Comparison of ENCODE assay signal across 14 mouse cellular contexts in the genomic region with DNA sequence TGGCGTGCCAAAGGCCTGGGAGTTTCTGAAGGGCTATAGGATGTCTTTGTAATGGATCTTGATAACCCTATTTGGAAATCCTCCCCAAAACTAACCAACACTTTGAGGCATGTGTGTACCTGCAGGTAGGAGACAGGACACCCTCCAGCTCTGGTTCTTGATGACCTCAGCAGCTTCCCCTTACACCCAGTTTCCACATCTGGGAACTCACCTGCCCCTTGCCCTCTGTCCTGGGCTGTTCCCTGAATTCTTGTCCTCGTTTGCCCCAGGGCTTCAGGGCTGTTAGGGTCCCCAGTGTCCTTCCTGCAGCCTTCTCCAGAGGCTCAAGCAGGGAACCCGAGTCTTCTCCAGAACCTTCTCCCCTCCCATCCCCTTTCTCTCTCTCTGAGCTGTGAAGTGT. TPM values are rescaled to one million over a fixed set of nuclear protein-coding genes. Genes with fewer than 3 reads are reported as not detected.
"Had no signal": no experiment of that assay in that cellular context is flagged by ENCODE, and none has a peak within 500 bp of the region (broad histone marks: within the 10 kb centered on the region; RNA-seq: fewer than 3 reads in every experiment).

No protein-coding gene starts in this region.

- H3K4me2 ChIP-seq: hindbrain, embryonic 15.5 days; limb, embryonic 13.5 days; liver, embryonic 13.5 days; neural tube, embryonic 12.5 days had no signal

- H3K4me1 ChIP-seq: neural tube, embryonic 12.5 days had no signal

- H3K9ac ChIP-seq: hindbrain, embryonic 15.5 days; limb, embryonic 13.5 days; liver, embryonic 13.5 days; neural tube, embryonic 12.5 days had no signal

- H3K9me3 ChIP-seq: hindbrain, embryonic 15.5 days; limb, embryonic 13.5 days; liver, embryonic 13.5 days; neural tube, embryonic 12.5 days had no signal

- DNase-seq: left cerebral cortex, postnatal 4 days; liver, embryonic 13.5 days; lung, adult 18-20 months; midbrain, embryonic 14.5 days; spleen, adult 18-20 months; thymus, adult 2 months; thymus, postnatal 36 days had no signal

- H3K27ac ChIP-seq: hindbrain, embryonic 15.5 days; kidney, postnatal 0 days; layer of hippocampus, adult 2 months; limb, embryonic 13.5 days; liver, embryonic 13.5 days; neural tube, embryonic 12.5 days had no signal

- H3K36me3 ChIP-seq: hindbrain, embryonic 15.5 days; limb, embryonic 13.5 days; liver, embryonic 13.5 days; neural tube, embryonic 12.5 days had no signal

- H3K4me3 ChIP-seq: hindbrain, embryonic 15.5 days; layer of hippocampus, adult 2 months; limb, embryonic 13.5 days; liver, embryonic 13.5 days; myocyte; neural tube, embryonic 12.5 days had no signal

- H3K27me3 ChIP-seq: hindbrain, embryonic 15.5 days; neural tube, embryonic 12.5 days had no signal

RNA-seq across cellular contexts. Expression of a gene that starts 3.4 kb away (rescaled TPM):
- polyA plus RNA-seq: hindbrain, embryonic 15.5 days; limb, embryonic 13.5 days; liver, embryonic 13.5 days; midbrain, embryonic 14.5 days; myocyte; neural tube, embryonic 12.5 days; stomach, embryonic 14.5 days had no signal
